Mouse (Mus musculus) E14TG2a.4 (cell line): ENCODE results near the gene Nktr.

Experiments used
- H3K27me3 ChIP-seq: 2 replicates; pipeline ENCODE4 v1.6.1; 2014; ENCODE audit warnings: low read length, control low read depth; ENCODE audit not compliant: insufficient read depth
- H3K36me3 ChIP-seq: 2 replicates; pipeline ENCODE4 v1.6.1; 2014; ENCODE audit warnings: low read length, control low read depth; ENCODE audit not compliant: insufficient read depth
- H3K4me1 ChIP-seq: replicated peaks from 2 replicates; pipeline ENCODE4 v1.6.1; 2014; ENCODE audit warnings: low read depth, low read length, control low read depth
- H3K4me3 ChIP-seq: replicated peaks from 2 replicates; pipeline ENCODE4 v1.5.1; 2014; ENCODE audit warnings: mild to moderate bottlenecking, low read length
- H3K9me3 ChIP-seq: 2 replicates; pipeline ENCODE4 v1.6.1; 2014; ENCODE audit warnings: low read length, control low read depth
- CTCF ChIP-seq: conservative IDR thresholded peaks from 2 replicates; pipeline ENCODE4 v1.5.1; 2014; ENCODE audit warnings: low read length
- NANOG ChIP-seq: IDR thresholded peaks from 2 replicates; pipeline ENCODE4 v1.6.1; 2014; ENCODE audit warnings: borderline replicate concordance, low read length, mixed read lengths
- POU5F1 ChIP-seq: IDR thresholded peaks from 2 replicates; pipeline ENCODE4 v1.6.1; 2014; ENCODE audit warnings: low read length, borderline replicate concordance

Nktr gene

GRCm38 (mm10) chr9:121756785-121757184 is 37.8 kb downstream of the Nktr start:
- Histone ChIP-seq H3K36me3 (peaks cover 50% of the 10 kb centered on the region), H3K4me3 (no peak overlapping the region), H3K9me3 (no peaks in the 10 kb centered on the region), H3K4me1 (peaks cover 35% of the 10 kb centered on the region), H3K27me3 (peaks cover 32% of the 10 kb centered on the region)
- no peak for TF ChIP-seq CTCF
- TF ChIP-seq NANOG: no peak

GRCm38 (mm10) chr9:121757432-121757831 is 38.5 kb downstream of the Nktr start:
- no peak overlapping the region for H3K4me3 ChIP-seq
- peaks cover 43% of the 10 kb centered on the region for H3K36me3 ChIP-seq
- no peaks in the 10 kb centered on the region for H3K9me3 ChIP-seq
- H3K4me1 ChIP-seq: peaks cover 41% of the 10 kb centered on the region
- H3K27me3 ChIP-seq: peaks cover 39% of the 10 kb centered on the region
- TF ChIP-seq CTCF: no peak
- TF ChIP-seq POU5F1: no peak
- TF ChIP-seq NANOG: no peak

GRCm38 (mm10) chr9:121757835-121758814 is 39.2 kb downstream of the Nktr start:
- Histone ChIP-seq H3K4me1 (peaks cover 45% of the 10 kb centered on the region), H3K4me3 (peak overlapping the region; percentile 85), H3K36me3 (peaks cover 36% of the 10 kb centered on the region), H3K27me3 (peaks cover 46% of the 10 kb centered on the region), H3K9me3 (no peaks in the 10 kb centered on the region)
- TF ChIP-seq CTCF (no peak), POU5F1 (no peak), NANOG (no peak)

GRCm38 (mm10) chr9:121759091-121760081 is 40.4 kb downstream of the Nktr start, which contains the start of gene Zfp651:
Zfp651 (plus strand) TSS chr9:121759330.
- Histone ChIP-seq H3K4me1 (peaks cover 53% of the 10 kb centered on the region), H3K27me3 (peaks cover 58% of the 10 kb centered on the region), H3K9me3 (no peaks in the 10 kb centered on the region), H3K4me3 (peak within 1 kb of the TSS; percentile 85), H3K36me3 (peaks cover 24% of the 10 kb centered on the region)
- TF ChIP-seq POU5F1 (no peak), NANOG (no peak), CTCF (no peak)

- peaks cover 58% of the 10 kb centered on the region for H3K4me1 ChIP-seq
- H3K27me3 ChIP-seq: peaks cover 68% of the 10 kb centered on the region
- H3K9me3 ChIP-seq: no peaks in the 10 kb centered on the region
- TF ChIP-seq CTCF (no peak), NANOG (no peak), POU5F1 (no peak)
- H3K4me3 ChIP-seq: peak overlapping the region; percentile 85
- peaks cover 13% of the 10 kb centered on the region for H3K36me3 ChIP-seq
Observed at GRCm38 (mm10) chr9:121760271-121761090, 41.5 kb downstream of the Nktr start.

GRCm38 (mm10) chr9:121761091-121761665 is 42.2 kb downstream of the Nktr start:
- H3K4me1 ChIP-seq: peaks cover 63% of the 10 kb centered on the region
- H3K27me3 ChIP-seq: peaks cover 73% of the 10 kb centered on the region
- TF ChIP-seq NANOG (no peak), CTCF (no peak), POU5F1 (no peak)
- no peaks in the 10 kb centered on the region for H3K9me3 ChIP-seq
- H3K36me3 ChIP-seq: peaks cover 6% of the 10 kb centered on the region
- peak overlapping the region; percentile 85 for H3K4me3 ChIP-seq

GRCm38 (mm10) chr9:121761787-121762186 is 42.8 kb downstream of the Nktr start:
- H3K4me3 ChIP-seq: 0 out of 2 replicates have a peak overlapping the region, but pooled peaks have one; percentile 50
- peaks cover 68% of the 10 kb centered on the region for H3K4me1 ChIP-seq
- H3K27me3 ChIP-seq: peaks cover 77% of the 10 kb centered on the region
- no peak for TF ChIP-seq NANOG
- TF ChIP-seq CTCF: no peak
- TF ChIP-seq POU5F1: no peak
- peaks cover 2% of the 10 kb centered on the region; the same call in 1 of the 2 replicates for H3K36me3 ChIP-seq
- no peaks in the 10 kb centered on the region for H3K9me3 ChIP-seq
